Mouse (Mus musculus) liver, embryonic 14.5 days (tissue): ENCODE measurements around the gene Cux1. TPM values are rescaled to one million over a fixed set of nuclear protein-coding genes. Genes with fewer than 3 reads are reported as not detected.

ENCODE experiments used
- ATAC-seq: fragments of 200-750 bp; cut with Nextera tagmentation; 2 replicates; pipeline ENCODE4 v1.8.0; 2017; ENCODE audit warnings: moderate number of reproducible peaks, mild to moderate bottlenecking, moderate library complexity; ENCODE audit not compliant: insufficient read depth
- DNase-seq, 3 experiments: peaks; one replicate each; pipeline ENCODE4 v3.0.0-alpha.2; 2012 to 2013; ENCODE audit warnings: low read depth in 3 of 3, low spot score in 3 of 3
- H3K27ac ChIP-seq: fragments of 300-500 bp; sonication (generic); 2 replicates; pipeline ENCODE4 v1.5.1; 2014; ENCODE audit warnings: moderate library complexity, mild to moderate bottlenecking, control low read depth, inconsistent platforms
- H3K27me3 ChIP-seq: fragments of 300-500 bp; sonication (generic); 2 replicates; pipeline ENCODE4 v1.6.1; 2014; ENCODE audit warnings: mild to moderate bottlenecking, low read length, moderate library complexity; ENCODE audit not compliant: control insufficient read depth, insufficient read depth
- H3K36me3 ChIP-seq: fragments of 300-500 bp; sonication (generic); replicated peaks from 2 replicates; pipeline ENCODE4 v1.6.1; 2014; ENCODE audit warnings: low read depth; ENCODE audit not compliant: control insufficient read depth, insufficient read depth
- H3K4me1 ChIP-seq, 2 experiments: fragments of 200-500 bp in 1 of 2; fragments of 300-500 bp in 1 of 2; sonication (generic) in 1 of 2; replicated peaks; 2 replicates each; pipeline ENCODE4 v1.6.1; 2012 to 2014; ENCODE audit warnings: antibody characterized with exemption in 1 of 2, inconsistent platforms in 1 of 2, low read length in 1 of 2; ENCODE audit not compliant: control insufficient read depth in 2 of 2, insufficient read depth in 2 of 2
- H3K4me2 ChIP-seq: fragments of 300-500 bp; sonication (generic); 2 replicates; pipeline ENCODE4 v1.6.1; 2014; ENCODE audit warnings: low read depth, mild to moderate bottlenecking, control low read depth, moderate library complexity
- H3K4me3 ChIP-seq, 2 experiments: fragments of 200-500 bp in 1 of 2; fragments of 300-500 bp in 1 of 2; sonication (generic) in 1 of 2; 2 replicates each; pipeline ENCODE4 v1.5.1; 2012 to 2014; ENCODE audit warnings: low read depth in 2 of 2, low read length in 2 of 2, mild to moderate bottlenecking in 2 of 2, control low read depth in 1 of 2, inconsistent platforms in 1 of 2, moderate library complexity in 1 of 2; ENCODE audit not compliant: insufficient read depth in 1 of 2
- H3K9ac ChIP-seq: fragments of 300-500 bp; sonication (generic); replicated peaks from 2 replicates; pipeline ENCODE4 v1.6.1; 2014; ENCODE audit warnings: mild to moderate bottlenecking, control low read depth, moderate library complexity
- H3K9me3 ChIP-seq: fragments of 300-500 bp; sonication (generic); 2 replicates; pipeline ENCODE4 v1.6.1; 2016; ENCODE audit warnings: low read length, mixed read lengths; ENCODE audit not compliant: control insufficient read depth
- CTCF ChIP-seq: IDR thresholded peaks from 2 replicates; pipeline ENCODE4 v1.5.1; 2016; ENCODE audit warnings: antibody characterized with exemption, low read depth, control low read depth
- EP300 ChIP-seq: IDR thresholded peaks from 2 replicates; pipeline ENCODE4 v1.6.1; 2016; ENCODE audit warnings: antibody characterized with exemption, low read depth
- WGBS: fragments of 180-500 bp; shearing (Covaris S2); extraction: QIAGEN DNeasy Blood & Tissue Kit; methylation state at CpG from one replicate; pipeline ENCODE4 v1.1.7; 2014; ENCODE audit not compliant: insufficient replicate concordance; 5-methylcytosine and 5-hydroxymethylcytosine counted together
- microRNA-seq: library from miRNA; unstranded; fragments of <30 nt; microRNA quantifications from one replicate; pipeline ENCODE4, GENCODE M21; 2016
- polyA plus RNA-seq, 2 experiments: library from polyadenylated mRNA; depleted of rRNA in 1 of 2; stranded (reverse) in 1 of 2; unstranded in 1 of 2; fragments of >200 nt; fragmentation: Nextera tagmentation in 1 of 2; extraction: Ambion mirVana in 1 of 2; gene quantifications; 2 replicates each; pipeline versions ENCODE4 v1.2.1 to v1.2.3; 2012 to 2014

Gene Cux1
- polyA plus RNA-seq, 2 experiments: 9.0 to 12.4 TPM

DNA sequence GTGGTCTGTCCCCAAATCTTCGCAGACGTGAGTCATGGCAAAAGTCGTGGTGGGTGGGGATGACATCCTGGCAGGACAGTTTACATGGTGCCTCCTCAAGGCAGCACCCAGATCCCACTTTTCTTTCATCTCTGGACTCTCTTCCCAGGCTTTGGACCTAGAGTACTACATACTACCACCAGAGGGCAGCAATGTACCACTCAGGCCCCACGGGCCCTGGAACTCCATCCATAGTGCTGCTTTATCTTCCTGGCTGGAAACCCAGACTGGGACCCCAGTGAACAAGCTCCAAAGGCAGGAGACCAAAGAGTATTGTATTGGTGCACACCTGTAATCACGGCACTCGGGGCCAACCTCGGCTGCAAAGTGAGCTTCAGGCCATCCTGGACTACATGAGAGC, 365.5 kb downstream of the Cux1 start:
- Histone ChIP-seq H3K36me3 (peaks cover under 1% of the 10 kb centered on the region), H3K4me1 (peaks cover 6 to 8% of the 10 kb centered on the region in 2 experiments; a peak in 3 of 4 replicates), H3K27ac (no peak overlapping the region), H3K4me3 (no peak overlapping the region), H3K9me3 (no peaks in the 10 kb centered on the region), H3K27me3 (no peaks in the 10 kb centered on the region), H3K4me2 (no peak overlapping the region), H3K9ac (no peak overlapping the region)
- 34% methylated on average over 7 of the region's 7 CpGs for WGBS
- TF ChIP-seq EP300 (no peak), CTCF (peak; percentile 92)
- DNase-seq (peak; percentile 17 to 31 (median 22)), ATAC-seq (no peak)

GRCm38 (mm10) chr5:136199526-136199925, 367.8 kb downstream of the Cux1 start:
- Histone ChIP-seq H3K36me3 (peaks cover 20% of the 10 kb centered on the region), H3K9me3 (no peaks in the 10 kb centered on the region), H3K27me3 (no peaks in the 10 kb centered on the region), H3K4me1 (peaks cover 6 to 8% of the 10 kb centered on the region in 2 experiments; a peak in 3 of 4 replicates), H3K27ac (no peak overlapping the region; the same call in 1 of the 2 replicates), H3K4me2 (peak overlapping the region; percentile 92), H3K9ac (peak overlapping the region; percentile 80), H3K4me3 (peak overlapping the region; percentile 11 to 93; a peak in 3 of 4 replicates)
- WGBS: 36% methylated on average over 11 of the region's 11 CpGs
- ATAC-seq (no peak), DNase-seq (no peak)
- TF ChIP-seq EP300 (no peak), CTCF (no peak)

DNA sequence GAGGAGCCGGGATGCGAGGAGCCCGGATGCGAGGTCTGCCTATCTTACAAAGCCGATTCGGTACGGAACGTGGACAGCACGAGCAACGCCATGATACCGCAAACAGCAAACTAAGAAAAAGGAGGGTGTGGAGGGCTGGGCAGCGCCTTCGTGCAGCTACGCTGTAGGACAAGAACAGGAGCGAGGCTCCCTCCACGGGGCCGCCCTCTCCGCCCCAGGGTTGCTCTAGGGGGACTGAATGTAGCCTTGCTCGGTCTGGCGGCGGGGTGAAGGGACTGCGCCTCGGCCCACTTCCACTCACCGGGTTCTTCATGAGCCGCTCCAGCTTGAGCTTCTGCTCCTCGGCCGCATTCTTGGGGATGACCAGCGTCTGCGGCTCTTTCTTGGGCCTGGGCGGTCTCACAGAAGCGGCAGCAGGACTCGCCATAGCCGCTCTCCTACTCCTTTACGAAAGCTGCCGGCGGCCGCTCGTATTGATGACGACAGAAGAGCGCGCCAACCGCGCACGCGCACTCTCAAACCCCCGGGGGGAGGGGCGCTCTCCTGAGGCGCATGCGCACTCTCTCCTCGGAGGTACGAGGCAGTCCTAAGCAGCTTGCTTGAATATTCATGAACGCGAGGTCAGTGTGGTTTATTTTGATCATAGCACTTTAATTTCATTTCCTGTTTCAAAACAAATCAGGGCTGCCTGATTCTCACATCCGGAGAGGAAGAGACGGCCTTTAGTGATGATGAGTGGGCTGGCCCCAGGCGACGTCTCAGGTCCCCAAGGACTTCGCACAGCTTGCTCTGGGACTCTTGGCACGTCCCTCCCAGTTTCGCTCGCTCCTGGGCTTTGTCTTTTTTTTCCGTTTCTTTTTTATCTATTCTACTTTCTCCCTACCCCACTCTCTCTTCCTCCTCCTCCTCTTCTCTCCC, 368.6 kb downstream of the Cux1 start, which contains the start of gene Prkrip1:
Prkrip1 (minus strand) TSS at position 490 of the 918 bp plus-strand sequence.
- TF ChIP-seq EP300 (no peak), CTCF (0 out of 2 replicates have a peak, but pooled peaks have one; percentile 6)
- H3K4me3 ChIP-seq: peak within 1 kb of the TSS; percentile 83 to 93
- under 1% methylated on average over 62 of the region's 62 CpGs for WGBS
- peaks cover 28% of the 10 kb centered on the region for H3K36me3 ChIP-seq
- peaks cover 6 to 8% of the 10 kb centered on the region in 2 experiments; a peak in 3 of 4 replicates for H3K4me1 ChIP-seq
- peak within 1 kb of the TSS; percentile 92 for H3K9ac ChIP-seq
- peak; percentile 88 to 91 (median 89) for DNase-seq
- peak; percentile 92 for ATAC-seq
- H3K9me3 ChIP-seq: no peaks in the 10 kb centered on the region
- H3K27me3 ChIP-seq: no peaks in the 10 kb centered on the region
- peak within 1 kb of the TSS; percentile 69 for H3K27ac ChIP-seq
- peak within 1 kb of the TSS; percentile 92 for H3K4me2 ChIP-seq

Small RNA genes within 50 kb of the gene (microRNA-seq; reads per million reads assigned to microRNA genes)
- not detected for gene Mir721

Other genes with a start within 250 kb of the Cux1 start
- not detected in 2 replicates for gene Myl10, start 125.7 kb upstream of the Cux1 start, polyA plus RNA-seq (2012; rRNA removed)
- not detected in 2 replicates for gene Myl10, start 125.7 kb upstream of the Cux1 start, polyA plus RNA-seq (2014; fragmentation: Nextera tagmentation; extraction: Ambion mirVana)